Mouse (Mus musculus) common myeloid progenitor, adult 5-6 weeks (primary cell): ENCODE measurements around the gene Jmjd1c. TPM values are rescaled to one million over a fixed set of nuclear protein-coding genes. Genes with fewer than 3 reads are reported as not detected.
"Not testable (repeated sequence)": the region's sequence is repeated elsewhere in the genome, so short reads cannot be mapped to it uniquely, and the experiment has no call there.

ENCODE experiments used
- ATAC-seq: replicated peaks from 2 replicates; pipeline ENCODE4 v1.8.0; 2016; ENCODE audit warnings: low read depth, mild to moderate bottlenecking, moderate TSS enrichment, inconsistent platforms; ENCODE audit not compliant: poor library complexity, severe bottlenecking
- total RNA-seq: library from RNA; stranded (forward); fragments of 200-1000, 187-1606 nt; gene quantifications from 2 replicates; pipeline ENCODE4 v1.2.3, GENCODE M21; 2017

Gene Jmjd1c
- total RNA-seq, 1 experiment from 2014 or later: 162 TPM

DNA sequence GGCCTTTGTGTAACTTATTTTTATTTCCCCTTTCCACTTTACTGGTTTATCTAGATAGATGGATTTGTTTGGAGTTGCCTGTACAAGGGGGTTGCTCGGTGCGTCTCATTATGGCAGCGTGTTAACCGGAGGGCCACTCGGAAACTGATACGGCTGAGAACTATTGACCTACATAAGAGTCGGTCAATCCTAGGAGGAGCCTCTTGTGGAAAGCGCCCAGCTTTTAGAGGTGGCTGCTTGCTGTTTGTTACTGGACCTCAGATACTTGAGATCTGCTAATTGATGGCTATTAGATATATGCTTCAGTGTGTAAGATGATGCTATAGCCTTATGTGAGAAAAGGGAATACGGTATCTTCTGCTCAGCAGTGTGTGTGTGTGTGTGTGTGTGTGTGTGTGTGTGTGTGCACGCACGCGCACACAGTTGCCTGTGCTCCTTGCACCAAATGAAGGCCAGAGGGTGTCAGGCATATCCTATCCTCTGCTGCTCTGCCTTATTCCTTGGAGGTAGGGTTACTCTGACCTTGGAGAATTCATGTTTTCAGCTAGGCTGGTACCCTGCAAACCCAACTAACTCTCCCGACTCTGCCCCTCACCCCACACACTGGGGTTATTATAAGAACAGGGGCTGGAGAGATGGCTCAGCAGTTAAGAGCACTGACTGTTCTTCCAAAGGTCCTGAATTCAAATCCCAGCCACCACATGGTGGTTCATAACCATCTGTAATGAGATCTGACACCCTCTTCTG is 3.4 kb downstream of the Jmjd1c start:
- ATAC-seq: no peak

- no peak for ATAC-seq
Observed at GRCm38 (mm10) chr10:67100011-67100661, 4.2 kb downstream of the Jmjd1c start.

GRCm38 (mm10) chr10:67100831-67101251 is 4.9 kb downstream of the Jmjd1c start:
- no peak for ATAC-seq

- no peak for ATAC-seq
Observed at GRCm38 (mm10) chr10:67104543-67104942, 8.6 kb downstream of the Jmjd1c start.

DNA sequence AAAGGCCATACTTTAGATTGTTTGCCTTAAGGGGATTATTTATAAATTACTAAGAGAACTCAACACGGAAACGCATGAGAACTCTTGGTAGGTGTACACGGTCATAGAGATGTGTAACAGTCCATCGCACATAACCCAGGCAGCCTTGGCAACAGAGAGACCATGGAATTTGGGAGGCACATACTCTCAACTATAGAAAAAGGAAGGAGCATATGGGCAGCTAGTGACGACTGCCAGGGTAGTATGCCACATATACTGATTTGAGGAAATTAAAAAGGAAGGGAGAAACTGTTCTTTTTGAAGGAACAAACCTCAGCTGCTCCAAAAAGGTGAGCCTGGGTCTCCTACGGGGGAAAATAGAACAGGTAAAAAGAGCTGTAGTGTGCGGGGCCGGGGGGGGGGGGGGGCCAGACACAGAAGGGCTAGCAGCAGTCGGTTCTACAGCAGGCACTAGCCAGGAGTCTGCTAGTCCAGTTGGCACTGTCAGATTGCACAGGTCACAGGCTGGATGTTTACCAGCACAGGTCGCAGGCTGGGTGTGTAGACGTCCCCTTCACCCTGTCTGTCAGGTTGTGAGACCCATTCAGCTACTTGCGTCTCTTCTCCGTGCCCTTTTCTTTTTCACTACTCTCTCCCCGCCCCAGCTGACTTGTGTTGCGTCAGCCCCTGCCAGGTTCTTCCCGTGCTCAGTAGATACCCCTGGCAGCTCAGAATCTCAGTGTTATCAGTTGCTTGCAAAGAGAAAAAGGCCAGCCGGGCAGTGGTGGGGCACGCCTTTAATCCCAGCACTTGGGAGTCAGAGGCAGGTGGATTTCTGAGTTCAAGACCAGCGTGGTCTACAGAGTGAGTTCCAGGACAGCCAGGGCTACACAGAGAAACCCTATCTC is 9.6 kb downstream of the Jmjd1c start:
- ATAC-seq: 0 out of 2 replicates have a peak, but pooled peaks have one; percentile 17

DNA sequence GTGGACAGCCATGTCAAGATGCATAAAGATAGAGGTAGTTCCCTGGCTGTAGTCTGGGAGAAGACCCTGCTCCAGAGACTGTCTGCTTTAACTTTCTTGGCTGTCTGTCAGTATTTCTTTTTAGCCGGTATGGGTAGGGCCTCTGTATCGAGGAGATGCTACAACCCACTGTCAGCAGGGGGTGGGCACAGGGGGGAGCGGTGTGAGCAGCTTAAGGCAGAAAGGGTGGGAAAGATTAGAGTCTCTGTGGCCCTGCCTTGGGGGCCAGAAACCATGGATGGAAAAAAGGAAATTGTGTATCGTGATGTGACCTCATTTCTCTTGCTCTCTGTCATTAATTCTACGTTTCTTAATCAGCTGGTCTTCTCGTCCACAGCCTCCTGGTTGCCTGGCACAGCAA is 10.5 kb downstream of the Jmjd1c start:
- no peak for ATAC-seq

- no peak for ATAC-seq
Observed at GRCm38 (mm10) chr10:67107017-67107761, 11.3 kb downstream of the Jmjd1c start.

DNA sequence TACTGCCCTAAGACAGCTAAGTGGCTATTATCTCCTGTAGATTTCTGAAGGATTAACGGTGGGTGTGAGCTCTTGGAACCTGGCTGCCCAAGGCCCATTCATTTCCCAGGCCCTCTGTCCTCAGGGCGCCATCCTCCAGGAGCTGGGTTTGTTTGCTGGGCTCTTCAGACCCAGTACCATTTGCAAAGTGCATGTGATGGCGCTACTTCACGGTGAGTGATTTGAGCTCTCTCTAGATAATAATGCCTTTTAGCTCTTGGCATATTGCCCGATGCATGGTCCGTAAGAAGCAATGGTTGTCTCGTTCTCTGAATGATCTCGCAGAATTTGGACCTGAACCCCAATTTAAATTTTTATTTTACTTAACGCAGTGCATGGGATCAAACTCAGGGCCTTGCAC is 12.2 kb downstream of the Jmjd1c start:
- ATAC-seq: no peak

- ATAC-seq: no peak
Observed at GRCm38 (mm10) chr10:67109635-67110034, 13.7 kb downstream of the Jmjd1c start.

GRCm38 (mm10) chr10:67111044-67111798 is 15.3 kb downstream of the Jmjd1c start:
- ATAC-seq: no peak

GRCm38 (mm10) chr10:67111799-67112177 is 15.9 kb downstream of the Jmjd1c start:
- peak; percentile 85 for ATAC-seq

- ATAC-seq: not testable (repeated sequence)
Observed at GRCm38 (mm10) chr10:67112967-67113366, 17.0 kb downstream of the Jmjd1c start.

DNA sequence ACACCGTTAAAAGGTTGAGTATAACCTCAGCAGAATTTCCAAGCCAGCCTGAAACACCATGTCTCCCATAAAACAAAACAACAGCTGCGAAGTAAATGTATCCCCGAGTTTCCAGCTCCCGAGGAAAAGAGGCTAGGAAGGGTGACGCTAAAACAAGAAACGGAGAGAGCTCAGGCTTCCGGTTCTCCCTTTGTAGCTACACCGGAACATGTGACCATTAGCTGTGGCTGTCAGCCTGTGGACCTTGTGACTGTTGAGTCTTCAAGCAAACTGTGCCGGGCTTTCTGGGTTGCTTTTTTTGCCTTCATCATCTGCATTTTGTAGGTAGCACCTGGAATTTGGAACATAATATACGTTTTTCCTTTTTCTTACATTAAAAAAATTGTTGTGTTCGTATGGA is 17.9 kb downstream of the Jmjd1c start:
- ATAC-seq: no peak

DNA sequence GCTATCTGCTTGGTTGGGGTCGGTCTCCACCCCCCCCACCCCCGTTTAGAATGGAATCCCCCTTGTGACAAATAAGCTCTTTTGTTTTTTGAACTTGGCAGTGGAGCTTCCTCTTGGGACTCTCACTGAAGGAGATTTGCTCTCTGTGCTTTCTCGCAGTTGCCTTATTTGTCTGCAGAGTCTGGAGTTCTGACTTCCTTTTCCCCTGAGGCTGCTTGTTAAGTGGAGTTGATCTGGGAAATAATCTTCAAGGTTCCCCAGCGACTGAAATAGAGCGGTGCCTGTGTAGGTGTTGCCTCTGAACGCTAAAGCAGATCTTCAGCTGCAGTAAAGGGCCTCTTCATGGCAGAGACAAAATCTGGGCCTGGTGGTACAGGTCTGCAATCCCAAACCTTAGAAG is 19.2 kb downstream of the Jmjd1c start:
- ATAC-seq: no peak

DNA sequence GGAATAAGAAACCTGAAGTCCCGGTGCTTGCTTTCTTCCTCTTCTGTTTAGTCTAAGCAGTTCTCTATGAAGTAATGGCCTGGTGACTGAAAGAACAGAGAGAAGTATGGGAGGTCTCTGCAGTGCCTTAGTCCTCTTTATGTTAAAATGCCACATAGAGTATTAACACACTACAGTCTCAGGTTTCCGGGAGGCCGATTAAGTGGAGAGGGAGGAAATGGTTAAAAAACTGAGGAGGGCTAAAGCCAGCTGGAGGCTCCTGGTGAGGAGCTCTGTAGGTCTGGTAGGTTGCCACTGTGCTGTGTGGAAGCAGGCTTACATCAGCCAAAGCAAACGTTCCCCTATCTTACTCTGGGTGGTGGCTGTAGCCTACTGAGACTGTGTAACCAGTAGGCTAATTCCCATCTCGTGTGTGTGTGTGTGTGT is 19.8 kb downstream of the Jmjd1c start:
- peak; percentile 51 for ATAC-seq

- ATAC-seq: no peak
Observed at GRCm38 (mm10) chr10:67116251-67116650, 20.3 kb downstream of the Jmjd1c start.

- no peak for ATAC-seq
Observed at GRCm38 (mm10) chr10:67119291-67119690, 23.4 kb downstream of the Jmjd1c start.

DNA sequence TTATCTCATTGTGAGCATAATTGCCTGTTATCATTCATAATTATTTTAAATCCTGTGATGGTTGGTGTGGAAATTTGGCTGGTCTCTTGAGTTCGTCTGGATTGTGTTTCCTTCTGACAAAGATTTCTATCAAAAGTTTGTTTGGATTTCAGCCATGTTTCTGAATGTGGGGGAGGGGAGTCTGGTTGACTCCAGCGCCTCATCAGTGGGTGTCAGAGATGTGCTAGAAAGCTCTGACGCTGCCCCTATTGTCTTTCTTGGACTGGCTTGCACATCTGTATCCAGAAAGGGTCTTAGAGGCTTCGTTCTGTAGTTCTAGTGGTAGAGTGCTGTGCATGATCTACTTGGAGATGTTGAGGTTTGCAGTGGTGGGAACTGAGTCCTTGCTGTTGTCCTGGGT is 24.3 kb downstream of the Jmjd1c start:
- ATAC-seq: no peak

- no peak for ATAC-seq
Observed at GRCm38 (mm10) chr10:67120640-67121039, 24.7 kb downstream of the Jmjd1c start.
